Mouse (Mus musculus) brain, embryonic 14.5 days (tissue): ENCODE measurements around the gene Slc39a3. TPM values are rescaled to one million over a fixed set of nuclear protein-coding genes. Genes with fewer than 3 reads are reported as not detected.

Experiments used
- DNase-seq: peaks from one replicate; pipeline ENCODE4 v3.0.0-alpha.2; 2011; ENCODE audit warnings: low read depth
- CTCF ChIP-seq: fragments of 200-500 bp; IDR thresholded peaks from 2 replicates; pipeline ENCODE4 v1.5.1; 2012; ENCODE audit warnings: inconsistent platforms, mild to moderate bottlenecking, moderate library complexity, borderline replicate concordance; ENCODE audit not compliant: insufficient read depth, insufficient read length; ENCODE audit errors: extremely low read depth
- POLR2A ChIP-seq: fragments of 200-500 bp; IDR thresholded peaks from 2 replicates; pipeline ENCODE4 v1.6.1; 2012; ENCODE audit warnings: mild to moderate bottlenecking, inconsistent platforms, borderline replicate concordance; ENCODE audit not compliant: poor library complexity, insufficient read depth, insufficient read length, severe bottlenecking; ENCODE audit errors: extremely low read depth
- polyA plus RNA-seq: library from polyadenylated mRNA; depleted of rRNA; stranded (reverse); fragments of >200 nt; gene quantifications from 2 replicates; pipeline ENCODE4 v1.2.3, GENCODE M21; 2012; rRNA removed

Slc39a3 gene
- polyA plus RNA-seq, 1 experiment = 77.9 TPM

DNA sequence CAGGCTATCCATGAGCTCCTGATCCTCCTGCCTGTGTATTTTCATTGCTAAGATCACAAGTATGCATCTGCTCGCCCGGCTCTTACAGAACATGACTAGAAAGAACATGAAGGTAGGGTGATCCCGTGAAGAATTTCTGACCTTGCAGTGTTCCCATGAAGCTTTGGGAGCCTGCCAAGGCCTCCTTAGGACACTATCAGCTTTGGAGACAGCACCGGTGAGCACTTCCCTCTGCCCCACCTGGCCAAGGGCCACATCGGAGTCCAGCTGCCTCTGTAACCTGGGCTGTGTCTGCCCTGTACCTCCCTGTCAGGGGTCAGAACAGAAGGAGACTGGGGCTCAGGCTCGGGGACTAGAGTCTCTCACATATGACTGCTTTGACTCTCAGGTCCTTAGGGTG lies 50.5 kb downstream of the Slc39a3 start:
- no peak for TF ChIP-seq POLR2A
- no peak for TF ChIP-seq CTCF
- DNase-seq = no peak

DNA sequence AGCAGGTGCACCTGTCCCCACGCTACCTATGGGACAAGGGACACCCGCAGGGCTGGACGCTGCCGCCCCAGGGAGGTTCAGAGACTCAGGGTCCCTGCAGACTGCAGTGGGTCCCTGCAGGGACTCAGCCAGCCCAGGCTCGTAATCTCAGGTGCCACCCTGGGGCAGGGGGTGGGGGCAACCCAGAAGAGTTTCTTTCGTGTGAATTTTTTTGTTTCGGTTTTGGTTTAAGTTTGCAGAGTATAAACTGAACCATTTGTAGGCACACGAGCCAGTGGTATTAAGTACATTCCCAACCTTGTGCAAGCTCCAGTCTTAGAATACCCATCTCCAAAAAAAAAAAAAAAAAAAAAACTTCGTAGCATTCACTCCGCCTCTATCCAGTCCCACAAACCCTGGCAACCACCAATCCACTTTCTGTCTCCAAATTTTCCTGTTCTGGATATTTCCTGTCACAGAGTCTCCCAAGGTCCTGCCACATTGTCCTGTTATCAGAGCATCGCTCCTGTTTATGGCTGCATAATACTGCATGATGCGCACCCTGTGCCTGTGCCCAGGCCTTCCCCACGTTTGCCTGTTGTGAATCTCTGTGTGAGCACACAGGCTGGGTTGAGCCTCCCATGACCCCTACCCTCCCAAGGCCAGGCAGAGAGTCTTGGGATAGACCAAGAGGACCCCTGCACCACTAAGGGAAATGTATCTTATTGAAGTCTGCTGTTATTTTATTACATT lies 51.1 kb downstream of the Slc39a3 start:
- no peak for TF ChIP-seq POLR2A
- no peak for DNase-seq

DNA sequence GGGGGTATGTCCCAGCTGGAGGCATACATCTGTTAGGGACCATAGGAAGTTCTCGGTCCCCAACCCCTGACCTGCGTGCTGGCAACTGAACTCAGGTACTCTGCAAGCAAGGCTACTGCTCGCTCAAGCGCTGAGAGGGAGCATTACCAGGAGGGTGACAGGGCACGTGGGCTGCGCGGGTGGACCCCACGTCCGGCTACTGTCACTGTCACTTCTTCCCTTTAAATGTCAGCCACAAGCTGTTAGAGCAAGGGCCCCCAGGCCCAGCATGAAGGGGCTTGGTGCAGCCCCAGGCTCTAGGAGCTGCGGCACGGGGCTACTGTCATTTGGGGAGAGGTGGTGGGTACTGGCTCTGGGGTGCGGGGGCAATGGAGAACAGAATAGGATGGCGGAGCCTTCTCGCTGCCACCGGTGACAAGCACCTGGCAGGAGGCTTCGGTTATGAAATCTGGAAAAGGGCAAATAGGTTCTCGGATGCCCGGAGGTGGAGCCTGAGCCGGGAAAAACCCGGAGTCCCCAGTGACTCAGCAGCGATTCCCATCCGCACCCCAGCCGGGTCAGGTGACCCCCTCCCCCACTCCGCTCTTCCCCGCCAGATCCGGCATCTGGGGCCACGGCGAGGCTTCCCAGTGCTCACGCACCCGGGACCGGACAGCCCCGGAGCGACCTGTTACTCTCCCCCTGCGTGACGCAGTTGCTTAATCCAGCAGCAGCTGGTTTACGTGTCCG lies 51.8 kb downstream of the Slc39a3 start:
- DNase-seq = no peak
- no peak for TF ChIP-seq CTCF
- TF ChIP-seq POLR2A = no peak

GRCm38 (mm10) chr10:80984223-80984622 lies 53.0 kb downstream of the Slc39a3 start:
- no peak for DNase-seq
- TF ChIP-seq CTCF (no peak), POLR2A (no peak)

- no peak for DNase-seq
- TF ChIP-seq POLR2A (no peak), CTCF (no peak)
Measured at GRCm38 (mm10) chr10:80982381-80982780, 54.8 kb downstream of the Slc39a3 start.

GRCm38 (mm10) chr10:80981564-80982112 lies 55.6 kb downstream of the Slc39a3 start:
- DNase-seq = no peak
- no peak for TF ChIP-seq POLR2A
- TF ChIP-seq CTCF = no peak

Other genes starting within 250 kb of the Slc39a3 start
- gene Sf3a2, start 239.2 kb downstream of the Slc39a3 start, polyA plus RNA-seq = 76.3 and 77.0 TPM in 2 replicates
- 88.7 and 125 TPM in 2 replicates for gene Plekhj1, start 238.8 kb downstream of the Slc39a3 start, polyA plus RNA-seq
- gene Amh, start 232.2 kb downstream of the Slc39a3 start, polyA plus RNA-seq = 1.7 and 2.1 TPM in 2 replicates
- 0.21 and 0.45 TPM in 2 replicates for gene Jsrp1, start 223.9 kb downstream of the Slc39a3 start, polyA plus RNA-seq
- 685 and 1,025 TPM in 2 replicates for gene Oaz1, start 210.8 kb downstream of the Slc39a3 start, polyA plus RNA-seq
- gene Lingo3, start 193.4 kb downstream of the Slc39a3 start, polyA plus RNA-seq = 5.2 and 7.7 TPM in 2 replicates
- gene Lsm7, start 182.2 kb downstream of the Slc39a3 start, polyA plus RNA-seq = 278 and 393 TPM in 2 replicates
- gene Sppl2b, start 182.2 kb downstream of the Slc39a3 start, polyA plus RNA-seq = 110 and 134 TPM in 2 replicates
- gene Tmprss9, start 165.6 kb downstream of the Slc39a3 start, polyA plus RNA-seq = 0.22 and 0.26 TPM in 2 replicates
- 174 and 253 TPM in 2 replicates for gene Timm13, start 136.5 kb downstream of the Slc39a3 start, polyA plus RNA-seq
- 58.8 and 72.3 TPM in 2 replicates for gene Lmnb2, start 119.2 kb downstream of the Slc39a3 start, polyA plus RNA-seq
- 8.4 and 8.5 TPM in 2 replicates for gene Gadd45b, start 107.4 kb downstream of the Slc39a3 start, polyA plus RNA-seq
- gene Gng7, start 22.5 kb downstream of the Slc39a3 start, polyA plus RNA-seq = 13.3 and 13.6 TPM in 2 replicates
- 41.5 and 66.5 TPM in 2 replicates for gene Diras1, start 11.8 kb downstream of the Slc39a3 start, polyA plus RNA-seq
- gene Sgta, start 22.8 kb upstream of the Slc39a3 start, polyA plus RNA-seq = 326 and 369 TPM in 2 replicates
- gene Thop1, start 32.6 kb upstream of the Slc39a3 start, polyA plus RNA-seq = 69.5 and 86.1 TPM in 2 replicates
- 0.19 and 0.20 TPM in 2 replicates for gene Creb3l3, start 61.4 kb upstream of the Slc39a3 start, polyA plus RNA-seq
- 203 and 214 TPM in 2 replicates for gene Map2k2, start 68.5 kb upstream of the Slc39a3 start, polyA plus RNA-seq
- 9.2 and 12.7 TPM in 2 replicates for gene Zbtb7a, start 97.8 kb upstream of the Slc39a3 start, polyA plus RNA-seq
- 38.4 and 47.8 TPM in 2 replicates for gene Pias4, start 130.5 kb upstream of the Slc39a3 start, polyA plus RNA-seq
- gene Eef2, start 139.2 kb upstream of the Slc39a3 start, polyA plus RNA-seq = 1,504 and 1,952 TPM in 2 replicates
- 82.3 and 88.4 TPM in 2 replicates for gene Dapk3, start 145.6 kb upstream of the Slc39a3 start, polyA plus RNA-seq
- gene 4930442H23Rik, start 146.4 kb upstream of the Slc39a3 start, polyA plus RNA-seq = not detected in 2 replicates
- gene Nmrk2, start 164.6 kb upstream of the Slc39a3 start, polyA plus RNA-seq = 0.18 and 0.21 TPM in 2 replicates
- 134 and 169 TPM in 2 replicates for gene Atcay, start 193.4 kb upstream of the Slc39a3 start, polyA plus RNA-seq
- 59.8 and 63.6 TPM in 2 replicates for gene Zfr2, start 195.7 kb upstream of the Slc39a3 start, polyA plus RNA-seq
- 30.6 and 31.9 TPM in 2 replicates for gene Matk, start 215.5 kb upstream of the Slc39a3 start, polyA plus RNA-seq
- 67.0 and 72.1 TPM in 2 replicates for gene Mrpl54, start 229.5 kb upstream of the Slc39a3 start, polyA plus RNA-seq
- gene Apba3, start 229.5 kb upstream of the Slc39a3 start, polyA plus RNA-seq = 45.2 and 47.0 TPM in 2 replicates